In the genomic region with DNA sequence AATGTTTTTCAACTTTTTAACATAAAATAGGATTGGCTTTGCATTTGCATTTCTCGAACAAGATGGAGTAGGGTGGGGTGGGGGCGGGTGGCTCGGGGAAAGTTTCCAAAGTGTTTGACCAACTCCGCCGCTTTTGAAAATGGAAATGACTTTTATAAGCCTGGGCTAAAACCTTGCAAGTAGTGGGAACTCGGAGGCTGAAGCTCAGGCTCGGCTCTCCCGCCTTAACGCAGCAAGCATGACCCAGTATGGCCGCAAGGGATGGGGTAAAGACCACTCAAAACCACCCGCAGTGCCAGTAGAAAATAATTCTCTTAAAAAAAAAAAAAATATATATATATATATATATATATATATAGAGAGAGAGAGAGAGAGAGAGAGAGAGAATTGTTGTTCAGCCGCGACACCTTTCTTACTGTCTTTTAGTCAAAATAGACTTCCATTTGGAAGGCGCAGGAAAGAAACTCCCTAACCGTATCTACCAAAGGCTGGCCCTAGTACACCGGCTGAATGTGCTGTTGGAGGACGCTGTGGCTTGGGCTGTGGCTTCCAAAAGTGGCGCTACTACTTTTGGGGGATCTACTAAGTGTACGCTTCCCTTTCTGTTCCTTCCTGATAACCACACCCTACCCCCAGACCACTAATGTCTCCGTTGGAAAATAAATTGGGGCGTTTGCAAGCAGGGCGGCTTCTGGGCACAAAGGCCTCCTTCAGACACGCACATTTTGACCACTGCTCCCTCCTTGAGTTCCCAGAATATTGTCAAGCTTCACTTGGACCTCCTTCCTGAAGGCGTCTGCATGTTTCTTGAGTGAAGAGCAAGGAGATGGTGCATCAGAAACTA, we compare ENCODE assay signal across 7 mouse cellular contexts.
A peak's percentile ranks its signal among the peaks of the same experiment; 100 is the strongest.
DNase-seq lines count a peak whose midpoint lies in the region; ATAC-seq lines count a peak whose summit lies in the region.

No protein-coding gene starts in this region.

- H3K4me3 ChIP-seq in liver, embryonic 11.5 days (ENCODE audit: low read depth, low read length) = peak overlapping the region; percentile 2; the same call in 1 of the 2 replicates
- H3K4me3 ChIP-seq in limb, embryonic 15.5 days = peak overlapping the region; percentile 20
- H3K4me3 ChIP-seq in stomach, embryonic 15.5 days (replicated peaks) = peak overlapping the region; percentile 6; the same call in 1 of the 2 replicates

- no peaks in the 10 kb centered on the region for H3K36me3 ChIP-seq in liver, embryonic 11.5 days (ENCODE audit: control insufficient read depth, insufficient read depth, low read length)
- H3K36me3 ChIP-seq in limb, embryonic 15.5 days = no peaks in the 10 kb centered on the region
- H3K36me3 ChIP-seq in stomach, embryonic 15.5 days = no peaks in the 10 kb centered on the region

- intact Hi-C loops in left cerebral cortex, postnatal 14 days (cut with DNase I) = loop anchor here (5.0 kb wide), 1 partner anchor 109 kb away; no protein-coding TSS in a partner anchor

- H3K9me3 ChIP-seq in liver, embryonic 11.5 days (ENCODE audit: control insufficient read depth, low read length) = no peaks in the 10 kb centered on the region
- no peaks in the 10 kb centered on the region for H3K9me3 ChIP-seq in limb, embryonic 15.5 days
- no peaks in the 10 kb centered on the region for H3K9me3 ChIP-seq in stomach, embryonic 15.5 days

- H3K4me1 ChIP-seq in liver, embryonic 11.5 days (replicated peaks; ENCODE audit: control insufficient read depth, insufficient read depth, low read length) = no peaks in the 10 kb centered on the region
- peaks cover 17% of the 10 kb centered on the region; the same call in 1 of the 2 replicates for H3K4me1 ChIP-seq in limb, embryonic 15.5 days
- peaks cover 12% of the 10 kb centered on the region; the same call in 1 of the 2 replicates for H3K4me1 ChIP-seq in stomach, embryonic 15.5 days

- WGBS in liver, embryonic 11.5 days = 5% methylated on average over 24 of the region's 24 CpGs
- WGBS in limb, embryonic 15.5 days = 4% methylated on average over 24 of the region's 24 CpGs
- WGBS in stomach, embryonic 15.5 days = 9% methylated on average over 24 of the region's 24 CpGs

- peaks cover 11% of the 10 kb centered on the region for H3K27me3 ChIP-seq in liver, embryonic 11.5 days (replicated peaks; ENCODE audit: control insufficient read depth, insufficient read depth, low read length)
- H3K27me3 ChIP-seq in limb, embryonic 15.5 days = peaks cover 44% of the 10 kb centered on the region
- H3K27me3 ChIP-seq in stomach, embryonic 15.5 days (replicated peaks) = peaks cover 14% of the 10 kb centered on the region

- H3K27ac ChIP-seq in liver, embryonic 11.5 days (ENCODE audit: low read depth, low read length) = no peak overlapping the region
- no peak overlapping the region for H3K27ac ChIP-seq in limb, embryonic 15.5 days
- H3K27ac ChIP-seq in stomach, embryonic 15.5 days = no peak overlapping the region

- peak; percentile 41 for DNase-seq in liver, embryonic 11.5 days (ENCODE audit: low spot score)
- no peak for DNase-seq in liver
- no peak for DNase-seq in MN1 (ENCODE audit: low spot score)
- no peak for DNase-seq in left cerebral cortex, postnatal 14 days (ENCODE audit: low spot score in 2 of 2)

- H3K9ac ChIP-seq in liver, embryonic 11.5 days (ENCODE audit: low read depth, low read length) = no peak overlapping the region
- H3K9ac ChIP-seq in limb, embryonic 15.5 days = no peak overlapping the region
- H3K9ac ChIP-seq in stomach, embryonic 15.5 days = no peak overlapping the region

- H3K4me2 ChIP-seq in liver, embryonic 11.5 days = peak overlapping the region; percentile 48
- peak overlapping the region; percentile 43 for H3K4me2 ChIP-seq in limb, embryonic 15.5 days
- H3K4me2 ChIP-seq in stomach, embryonic 15.5 days = peak overlapping the region; percentile 36

- peak; percentile 53; the same call in 1 of the 2 replicates for ATAC-seq in liver, embryonic 11.5 days (replicated peaks; ENCODE audit: low FRiP score)
- ATAC-seq in granulocyte monocyte progenitor cell, adult 5-6 weeks (replicated peaks; ENCODE audit: poor library complexity, severe bottlenecking) = peak; percentile 57
- ATAC-seq in limb, embryonic 15.5 days (ENCODE audit: insufficient number of reproducible peaks, low FRiP score, low TSS enrichment, low read depth) = no peak
- no peak for ATAC-seq in stomach, embryonic 15.5 days (ENCODE audit: insufficient read depth, low FRiP score, low read depth)

Comparison
In these comparisons a context has a peak if more than half of its experiments do, and no peak if none do; other contexts are left out.
1. ATAC-seq: peak in liver, embryonic 11.5 days (single experiment) and granulocyte monocyte progenitor cell, adult 5-6 weeks (single experiment); none in limb, embryonic 15.5 days (single experiment) and stomach, embryonic 15.5 days (single experiment).
2. Peak in every context shown above with its lines, with median percentiles within 50 percentile points of each other: H3K4me2 ChIP-seq and H3K4me3 ChIP-seq.